Mouse (Mus musculus): ENCODE data around the gene Pfdn6.

The Pfdn6 gene

DNA sequence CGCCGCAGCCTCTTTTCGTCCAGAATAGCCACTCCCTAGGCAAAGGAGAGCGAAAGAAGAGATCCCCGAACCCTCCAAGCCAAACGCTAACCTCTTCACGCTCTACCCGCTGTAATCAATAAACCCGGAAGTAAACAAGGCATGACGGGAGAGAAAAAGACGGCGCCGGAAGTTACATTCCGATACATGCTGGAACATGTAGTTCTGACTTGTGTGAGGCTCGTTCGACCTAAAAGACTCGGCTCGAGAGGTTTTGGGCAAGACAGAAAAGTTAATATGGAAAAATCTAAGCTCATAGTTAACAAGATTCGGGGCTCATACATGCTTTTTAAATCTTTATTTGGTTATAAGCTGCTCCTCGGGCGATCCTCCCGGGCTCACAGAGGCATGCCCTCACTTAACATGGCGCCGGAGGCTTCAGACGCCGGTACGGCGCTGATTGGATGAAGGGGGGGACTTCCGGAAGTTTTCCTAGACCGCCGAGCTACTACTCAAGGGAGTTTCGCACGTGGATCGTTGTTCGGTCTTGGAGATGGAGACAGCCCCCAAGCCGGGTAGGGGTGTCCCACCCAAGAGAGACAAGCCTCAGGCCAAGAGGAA lies at the start of gene Pfdn6, which contains the start of gene Wdr46:
Gene Pfdn6, minus strand, starts transcription at position 138 of the 600 bp plus-strand sequence.
Gene Wdr46, plus strand, starts transcription at position 455 of the 600 bp plus-strand sequence.
- peak; percentile 86 to 90 for DNase-seq

DNA sequence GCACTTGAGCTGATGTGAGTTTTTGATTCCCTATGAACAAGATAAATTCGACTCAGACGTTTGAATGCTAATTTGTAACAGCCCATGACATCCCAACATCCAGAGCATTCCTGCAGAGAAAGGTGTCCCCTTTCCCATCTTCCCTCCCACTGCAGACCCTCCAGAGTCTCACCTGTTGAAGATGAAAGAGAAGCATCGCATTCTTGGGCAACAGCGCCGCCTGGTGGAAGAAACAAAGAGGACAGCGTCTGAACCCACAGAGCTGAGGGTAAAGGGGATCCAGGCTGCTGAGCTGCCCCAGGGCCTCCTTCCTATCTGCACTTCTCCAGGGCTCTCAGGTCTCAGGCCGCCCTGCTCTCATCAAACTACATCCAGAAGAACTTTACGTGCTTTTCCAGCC lies 42.0 kb upstream of the Pfdn6 start:
- DNase-seq, result peak; percentile 36 to 68

DNA sequence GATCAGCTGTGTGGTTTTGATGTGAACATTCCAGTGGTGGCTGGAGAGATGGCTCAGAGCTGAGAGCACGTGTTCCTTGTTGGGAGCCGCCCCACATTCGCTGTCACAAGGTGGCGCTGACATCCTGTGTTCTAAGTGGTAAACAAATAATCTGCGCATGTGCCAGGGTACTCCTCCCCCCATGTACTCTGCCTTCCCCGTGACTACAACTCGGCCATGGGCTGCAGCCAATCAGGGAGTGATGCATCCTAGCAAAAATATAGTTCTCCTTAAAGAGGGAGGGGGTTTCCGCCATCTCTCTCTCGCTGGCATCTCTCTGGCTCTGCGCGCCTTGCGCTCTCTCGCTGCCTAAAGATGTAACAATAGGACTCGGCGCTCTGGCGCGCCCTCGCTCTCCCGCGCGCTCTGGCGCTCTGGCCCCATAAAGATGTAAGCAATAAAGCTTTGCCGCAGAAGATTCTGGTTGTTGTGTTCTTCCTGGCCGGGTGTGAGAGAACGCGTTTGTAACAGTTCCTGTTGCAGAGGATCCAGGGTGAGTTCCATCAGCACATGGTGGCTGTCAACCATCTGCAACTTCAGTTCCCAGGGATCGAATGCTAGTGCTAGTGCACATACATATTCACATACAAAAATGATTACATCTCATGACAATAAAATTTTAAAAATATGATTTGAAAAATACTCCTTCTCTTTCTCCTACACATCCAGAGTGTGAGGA lies 41.2 kb upstream of the Pfdn6 start:
- DNase-seq, result peak; percentile 89 to 92

DNA sequence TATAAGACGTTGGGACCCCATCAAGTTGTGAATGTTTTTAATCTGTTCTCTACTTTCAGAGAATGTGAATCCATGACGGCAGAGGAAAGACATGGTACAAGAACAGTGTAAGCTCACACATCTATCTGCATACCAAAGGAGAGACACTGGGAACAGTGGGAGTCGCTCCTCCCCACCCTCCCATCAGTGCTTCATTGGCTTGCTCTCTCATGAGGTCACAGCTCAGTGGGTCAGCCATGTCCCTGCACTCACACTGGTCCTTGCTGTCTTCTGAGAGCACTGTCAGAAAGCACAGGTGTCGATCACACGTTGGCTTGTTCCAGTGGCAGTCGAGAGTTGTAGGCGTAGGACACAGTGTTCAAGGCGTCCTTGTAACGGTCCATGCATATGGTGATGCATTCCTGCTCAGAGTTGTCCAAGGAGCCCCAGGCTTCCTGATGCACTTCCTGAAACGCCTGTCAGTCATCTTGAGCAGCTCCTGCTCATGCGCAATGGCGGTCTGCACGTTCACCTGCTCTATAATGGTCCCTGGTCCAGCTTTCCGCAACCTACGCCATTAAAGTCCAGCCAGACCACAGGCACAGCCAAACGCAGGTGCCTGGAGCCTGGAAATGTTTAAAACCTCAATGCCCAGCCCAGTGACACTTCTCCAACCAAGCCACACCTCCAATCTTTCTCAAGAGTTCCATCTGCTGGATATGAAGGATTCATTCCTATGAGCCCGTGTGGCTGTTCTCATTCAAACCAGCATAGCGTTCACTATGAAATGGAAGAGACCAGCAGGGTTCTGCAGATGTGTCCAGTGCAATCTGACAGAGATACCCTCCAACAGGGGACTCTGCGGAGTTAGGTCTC lies 40.3 kb upstream of the Pfdn6 start:
- no peak for DNase-seq

DNA sequence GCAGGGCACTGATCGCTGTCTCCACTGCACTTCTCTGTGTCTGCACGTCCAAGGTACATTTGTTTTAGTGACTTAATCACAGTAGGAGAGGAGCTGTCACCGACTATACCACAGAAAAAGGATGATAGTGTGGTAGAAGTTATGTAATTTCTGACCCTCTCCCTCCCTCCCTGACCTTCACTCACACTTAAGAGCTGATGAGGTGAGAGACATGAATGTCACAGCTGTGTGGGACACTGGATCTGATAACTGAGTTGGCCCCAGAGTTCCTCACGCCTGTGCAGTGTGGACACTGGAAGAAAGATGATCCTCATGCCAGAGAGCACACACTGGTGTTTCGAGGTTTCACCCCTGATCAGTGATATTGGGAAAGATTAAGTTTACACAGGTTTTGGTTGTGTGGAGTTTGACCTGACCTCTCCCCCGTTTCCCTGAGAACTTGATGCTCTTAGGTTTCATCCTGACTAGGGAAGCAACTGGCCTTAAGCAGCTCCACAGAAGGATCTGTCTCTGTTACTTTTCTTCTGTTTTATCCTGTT lies 39.4 kb upstream of the Pfdn6 start:
- DNase-seq, result peak in 1 of 2 experiments; percentile 32

DNA sequence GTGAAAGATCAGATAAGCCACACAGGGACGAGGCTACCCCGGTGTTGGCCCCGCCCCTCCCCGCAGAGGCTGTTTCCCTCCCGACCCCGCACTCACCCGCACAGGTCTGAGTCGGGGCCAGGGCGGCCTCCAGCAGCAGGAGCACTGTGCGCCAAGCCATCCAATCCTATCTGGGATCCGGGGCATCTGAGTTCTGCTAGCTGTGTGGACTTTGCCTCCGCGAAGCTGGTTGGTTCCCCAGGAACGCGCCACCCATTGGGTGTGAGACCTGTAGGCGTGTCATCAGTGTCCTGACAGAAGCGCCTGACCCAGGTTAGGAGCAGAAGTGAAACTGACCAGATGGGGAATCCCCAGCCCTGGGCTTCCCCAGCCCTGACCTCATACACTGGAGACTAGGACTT lies 38.5 kb upstream of the Pfdn6 start:
- DNase-seq, result peak; percentile 85 to 86

DNA sequence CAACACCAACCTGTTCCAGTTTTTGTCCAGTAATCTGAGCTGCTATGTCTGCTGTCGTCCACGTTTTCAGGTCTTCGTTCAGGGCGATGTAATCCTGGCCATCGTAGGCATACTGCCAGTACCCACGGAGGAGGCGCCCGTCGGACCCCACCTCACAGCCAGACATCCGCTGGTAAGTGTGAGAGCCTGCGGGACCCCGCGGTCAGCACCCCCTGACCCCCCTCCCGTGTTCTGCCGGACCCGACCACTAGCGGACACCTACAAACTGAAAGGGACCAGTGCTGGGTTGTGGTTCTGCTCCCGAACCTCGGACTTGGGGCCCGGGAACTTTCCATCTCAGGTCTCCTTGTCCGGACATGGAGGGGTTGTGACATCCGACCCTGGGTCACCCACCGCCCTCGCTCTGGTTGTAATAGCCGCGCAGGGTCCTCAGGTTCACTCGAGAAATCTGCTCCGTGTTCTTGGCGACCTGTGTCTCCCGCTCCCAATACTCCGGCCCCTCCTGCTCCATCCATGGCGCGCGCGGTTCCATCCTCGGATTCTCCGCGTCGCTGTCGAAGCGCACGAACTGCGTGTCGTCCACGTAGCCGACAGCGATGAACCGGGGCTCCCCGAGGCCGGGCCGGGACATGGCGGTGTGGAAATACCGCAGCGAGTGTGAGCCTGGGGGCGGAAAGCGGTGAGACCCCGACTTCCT lies 37.9 kb upstream of the Pfdn6 start:
- DNase-seq, result peak in 1 of 2 experiments; percentile 22

DNA sequence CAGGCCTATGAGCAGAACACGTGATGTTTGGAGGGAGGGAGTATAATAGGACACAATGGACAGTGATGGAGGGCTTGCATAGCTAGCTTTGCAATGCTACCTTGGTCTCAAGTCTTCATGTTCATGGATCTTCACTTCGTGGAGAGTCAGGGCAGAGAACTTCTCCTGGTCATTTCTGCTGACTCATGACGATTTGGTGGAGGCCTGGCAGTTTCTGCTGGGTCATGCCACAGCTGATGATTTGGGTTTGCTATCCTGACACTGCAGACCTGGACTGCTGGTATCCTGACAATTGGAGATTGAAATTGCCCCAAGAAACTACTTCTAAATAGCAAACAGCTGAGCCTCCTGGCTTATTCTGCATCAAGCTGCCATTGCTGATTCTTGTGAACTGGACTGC lies 33.4 kb upstream of the Pfdn6 start:
- no peak for DNase-seq

DNA sequence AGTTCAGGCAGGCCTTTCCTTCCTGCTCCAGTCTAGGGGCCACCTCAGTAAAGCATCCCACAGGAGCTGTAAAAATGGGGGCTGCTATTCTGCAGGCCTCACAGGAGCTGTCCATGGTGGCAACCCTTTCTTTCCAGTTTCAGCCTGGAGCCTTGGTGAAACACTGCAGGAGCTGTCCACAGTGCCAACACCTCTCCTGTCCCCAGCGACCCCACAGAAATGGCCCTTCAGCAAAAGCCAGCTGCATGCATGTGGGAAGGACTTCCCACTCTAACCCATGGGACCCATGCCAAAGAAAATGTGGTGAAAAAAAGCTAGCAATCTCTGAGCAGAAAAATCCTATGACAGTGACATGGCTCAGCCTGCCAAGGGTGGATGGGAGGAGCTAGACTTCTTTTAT lies 32.5 kb upstream of the Pfdn6 start:
- DNase-seq, result peak; percentile 46 to 62

DNA sequence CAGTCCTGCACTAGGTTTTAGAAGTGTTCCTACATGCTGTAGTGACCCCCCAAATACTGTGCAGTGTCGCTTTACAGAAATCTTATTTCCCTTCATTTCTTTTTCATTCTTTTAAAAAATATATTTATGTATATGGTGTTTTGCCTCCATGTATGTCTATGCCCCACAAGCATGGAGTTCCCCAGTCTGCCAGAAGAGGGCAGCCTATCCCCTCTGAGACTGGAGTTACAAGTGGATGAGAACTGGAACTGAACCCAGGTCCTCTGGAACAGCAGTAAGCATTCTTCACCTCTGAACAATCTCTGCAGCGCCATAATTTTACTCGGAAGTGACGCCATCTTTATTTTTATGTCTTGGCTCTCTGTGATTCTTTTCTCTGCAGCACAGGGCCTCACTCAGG lies 29.3 kb upstream of the Pfdn6 start:
- DNase-seq, result no peak

DNA sequence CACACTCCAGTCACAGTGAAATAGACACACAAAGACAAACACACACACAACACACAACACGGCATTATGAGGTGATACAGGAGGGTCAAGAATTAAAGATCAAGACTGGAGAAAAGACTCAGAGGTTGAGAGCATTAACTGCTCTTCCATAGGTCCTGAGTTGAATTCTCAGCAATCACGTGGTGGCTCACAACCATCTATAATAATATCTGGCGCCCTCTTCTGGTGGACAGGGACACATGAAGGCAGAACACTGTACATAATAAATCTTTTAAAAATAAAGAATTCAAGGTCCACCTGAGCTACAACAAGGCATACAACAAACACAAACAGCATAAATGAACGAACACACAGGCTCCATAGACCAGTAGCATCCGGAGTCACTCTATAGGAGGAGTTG lies 28.8 kb upstream of the Pfdn6 start:
- peak in 1 of 2 experiments; percentile 51 for DNase-seq

DNA sequence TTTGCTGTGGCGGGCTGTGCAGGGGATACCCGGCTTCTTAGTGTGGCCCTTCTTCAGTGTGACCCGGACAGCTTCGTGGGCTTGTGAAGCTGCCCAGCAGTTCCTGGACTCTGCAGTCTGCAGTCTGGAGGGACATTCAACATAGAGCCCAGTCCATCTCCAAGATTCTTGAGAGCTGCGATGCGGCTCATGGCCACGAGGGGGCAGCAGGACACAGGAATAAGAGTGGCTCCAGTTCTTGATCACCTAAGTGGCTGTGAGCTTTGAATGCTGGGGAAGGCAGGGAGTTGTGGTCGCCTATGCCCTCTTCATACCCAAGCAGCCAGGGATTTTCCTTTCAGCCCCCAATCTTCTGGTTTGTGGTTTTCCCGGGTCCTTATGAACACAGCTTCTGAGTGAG lies 28.3 kb upstream of the Pfdn6 start:
- DNase-seq, result peak; percentile 76 to 83

DNA sequence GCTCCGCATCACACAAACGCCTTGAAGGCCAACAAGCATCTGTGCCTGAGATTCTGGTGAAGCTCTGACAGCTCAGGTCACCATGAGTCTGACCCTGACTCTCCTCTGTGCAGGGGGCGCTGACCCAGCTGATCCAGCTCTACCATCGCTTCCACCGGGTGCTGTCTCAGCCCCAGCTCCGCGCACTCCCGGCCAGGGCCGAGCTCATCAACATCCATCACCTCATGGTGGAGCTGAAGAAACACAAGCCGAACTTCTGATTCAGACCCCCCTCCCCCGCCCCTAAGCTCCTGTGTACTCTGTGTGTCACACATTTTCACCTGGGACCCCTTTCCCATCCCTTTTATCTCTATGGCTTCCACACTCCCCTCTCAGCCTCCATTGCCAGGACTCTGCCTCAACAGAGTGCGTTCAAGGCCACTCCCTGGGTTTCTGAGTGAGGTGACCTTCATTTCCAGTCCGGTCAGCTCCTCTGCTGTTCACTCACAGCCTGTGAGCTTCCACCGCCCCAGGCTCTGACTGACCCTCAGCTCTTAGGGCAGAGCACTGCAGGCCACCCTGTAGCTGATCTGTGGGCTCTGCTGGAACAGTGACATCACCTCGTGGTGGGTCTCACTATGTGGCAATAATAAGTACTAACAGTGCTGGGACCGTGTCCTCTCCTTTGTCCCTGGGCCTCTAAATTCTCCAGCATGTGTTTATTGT lies 25.9 kb upstream of the Pfdn6 start:
- DNase-seq, result peak in 1 of 2 experiments; percentile 24

DNA sequence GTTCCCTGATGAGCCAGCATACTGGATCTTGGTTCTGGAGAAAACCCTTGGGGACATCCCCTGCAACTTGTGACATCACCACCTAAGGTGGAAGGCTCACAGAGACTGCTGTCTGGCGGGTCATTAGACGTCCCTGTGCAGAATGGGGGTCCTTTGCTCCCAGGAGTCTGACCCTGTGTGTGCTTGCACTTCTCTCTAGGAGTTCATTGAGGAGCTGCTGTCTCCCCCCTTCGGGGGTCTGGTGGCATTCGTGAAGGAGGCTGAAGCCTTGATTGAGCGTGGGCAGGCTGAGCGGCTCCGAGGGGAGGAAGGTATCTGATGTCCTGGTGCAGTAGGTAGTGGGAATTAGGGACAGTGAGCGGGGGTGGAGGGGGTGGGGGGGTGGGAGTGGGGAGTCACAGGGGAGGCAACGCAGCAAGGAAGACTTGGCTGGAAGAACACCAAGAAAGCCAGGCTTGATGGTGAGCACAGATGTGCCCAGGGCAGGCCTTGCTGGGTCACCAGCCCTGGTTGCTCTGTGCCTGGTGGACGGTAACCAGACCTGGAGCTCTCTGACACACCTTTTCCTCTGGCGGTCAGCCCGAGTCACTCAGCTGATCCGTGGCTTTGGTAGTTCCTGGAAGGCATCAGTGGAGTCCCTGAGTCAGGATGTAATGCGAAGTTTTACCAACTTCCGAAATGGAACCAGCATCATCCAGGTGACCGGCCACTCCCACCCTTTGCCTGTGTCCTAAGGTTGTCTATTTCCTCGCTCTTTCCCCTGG lies 25.1 kb upstream of the Pfdn6 start:
- DNase-seq, result no peak

DNA sequence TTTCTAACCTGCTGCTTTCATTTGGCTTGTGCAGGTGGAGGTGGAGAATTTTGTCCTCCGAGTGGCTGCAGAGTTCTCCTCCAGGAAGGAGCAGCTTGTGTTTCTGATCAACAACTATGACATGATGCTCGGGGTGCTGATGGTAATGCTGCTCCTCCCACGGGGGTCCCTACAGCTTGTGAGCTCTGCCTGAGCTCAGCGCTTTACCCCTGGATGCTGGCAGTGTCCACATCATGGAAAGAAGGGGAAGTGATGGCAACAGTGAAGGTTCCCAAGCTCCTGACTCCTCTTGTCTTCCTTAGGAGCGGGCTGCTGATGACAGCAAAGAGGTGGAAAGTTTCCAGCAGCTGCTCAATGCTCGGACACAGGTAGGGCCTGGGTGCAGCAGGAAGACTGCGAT lies 22.7 kb upstream of the Pfdn6 start:
- no peak for DNase-seq

DNA sequence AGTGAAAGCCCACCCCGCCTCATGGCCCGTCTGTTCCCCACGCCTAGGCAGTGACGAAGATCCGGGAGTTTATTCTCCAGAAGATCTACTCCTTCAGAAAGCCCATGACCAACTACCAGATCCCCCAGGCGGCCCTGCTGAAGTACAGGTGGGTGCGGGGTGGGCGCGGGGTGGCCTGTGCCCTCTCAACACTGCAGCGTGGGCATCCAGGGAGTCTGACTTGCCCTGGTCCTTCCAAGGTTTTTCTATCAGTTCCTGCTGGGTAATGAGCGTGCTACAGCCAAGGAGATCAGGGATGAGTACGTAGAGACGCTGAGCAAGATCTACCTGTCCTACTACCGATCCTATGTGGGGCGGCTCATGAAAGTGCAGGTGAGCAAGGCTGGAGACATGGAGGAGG lies 19.8 kb upstream of the Pfdn6 start:
- DNase-seq, result no peak

DNA sequence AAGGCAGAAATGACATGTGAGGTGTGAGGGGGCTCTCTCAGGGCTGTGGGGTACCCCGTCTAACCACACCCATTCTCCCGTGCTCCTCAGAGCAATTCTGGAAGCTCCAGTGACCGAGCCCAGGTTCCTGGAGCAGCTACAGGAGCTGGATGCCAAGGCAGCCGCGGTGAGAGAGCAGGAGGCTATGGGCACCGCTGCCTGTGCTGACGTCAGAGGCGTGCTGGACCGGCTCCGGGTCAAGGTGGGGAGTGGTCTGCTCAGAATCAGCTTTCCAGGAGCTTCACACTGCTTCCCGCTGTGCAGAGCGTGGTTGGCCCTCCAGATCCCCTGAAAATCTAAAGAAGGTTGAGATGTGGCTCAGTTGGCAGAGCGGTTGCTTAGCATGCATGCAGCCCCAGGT lies 19.0 kb upstream of the Pfdn6 start:
- DNase-seq, result peak in 1 of 2 experiments; percentile 34

DNA sequence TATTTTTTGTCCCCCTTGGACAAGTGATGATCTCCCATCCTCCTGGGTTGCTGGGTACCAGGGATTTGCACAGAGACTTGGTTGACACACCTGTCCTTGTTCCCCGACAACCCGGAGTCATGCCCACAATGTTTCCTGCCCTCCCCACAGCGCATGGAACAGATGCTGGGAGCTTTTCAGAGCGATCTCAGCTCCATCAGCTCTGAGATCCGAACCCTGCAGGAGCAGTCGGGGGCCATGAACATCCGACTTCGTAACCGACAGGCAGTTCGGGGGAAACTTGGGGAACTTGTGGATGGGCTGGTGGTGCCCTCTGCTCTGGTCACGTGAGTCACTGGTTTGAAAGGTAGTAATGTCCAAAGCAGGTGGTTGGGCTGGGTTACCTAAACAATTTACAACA lies 18.3 kb upstream of the Pfdn6 start:
- DNase-seq, result peak in 1 of 2 experiments; percentile 20

DNA sequence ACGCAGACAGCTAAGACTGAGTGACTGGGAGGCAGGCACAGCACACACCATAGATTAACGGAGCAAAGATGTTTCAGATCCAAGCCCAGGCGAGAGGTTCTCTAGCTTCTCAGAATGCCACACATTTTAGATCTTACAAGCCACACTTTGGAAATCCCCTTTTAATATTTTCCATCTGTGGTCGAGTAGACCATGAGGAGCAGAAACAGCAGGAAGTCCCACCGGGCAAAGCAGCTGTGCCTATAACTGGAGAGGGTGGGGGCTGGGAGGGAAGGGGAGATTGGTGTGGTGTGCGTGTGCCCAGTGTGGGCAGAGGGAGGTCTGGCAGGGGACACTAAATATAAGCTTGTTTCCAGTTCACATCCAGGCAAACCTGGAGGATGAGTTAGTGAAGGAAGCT lies 17.4 kb upstream of the Pfdn6 start:
- DNase-seq, result no peak

DNA sequence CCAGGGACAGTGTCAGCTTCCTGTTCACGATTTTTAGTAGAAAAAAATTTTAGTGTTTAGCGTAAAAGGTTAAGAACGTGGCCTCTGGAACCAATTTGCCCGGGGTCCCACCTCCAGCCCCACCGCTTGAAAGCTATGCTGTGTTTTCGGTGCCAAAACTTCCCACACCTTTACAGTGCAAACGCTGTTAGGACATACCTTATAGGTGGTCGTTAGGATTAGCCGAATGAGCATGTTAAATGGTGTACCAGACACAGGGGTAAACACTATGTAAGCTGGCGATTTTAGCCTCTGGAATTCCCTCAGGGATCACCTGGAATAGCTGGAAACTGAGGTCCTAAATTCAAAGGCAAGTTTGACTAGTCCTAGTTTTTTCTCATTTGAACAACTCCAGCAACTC lies 16.2 kb upstream of the Pfdn6 start:
- DNase-seq, result no peak

DNA sequence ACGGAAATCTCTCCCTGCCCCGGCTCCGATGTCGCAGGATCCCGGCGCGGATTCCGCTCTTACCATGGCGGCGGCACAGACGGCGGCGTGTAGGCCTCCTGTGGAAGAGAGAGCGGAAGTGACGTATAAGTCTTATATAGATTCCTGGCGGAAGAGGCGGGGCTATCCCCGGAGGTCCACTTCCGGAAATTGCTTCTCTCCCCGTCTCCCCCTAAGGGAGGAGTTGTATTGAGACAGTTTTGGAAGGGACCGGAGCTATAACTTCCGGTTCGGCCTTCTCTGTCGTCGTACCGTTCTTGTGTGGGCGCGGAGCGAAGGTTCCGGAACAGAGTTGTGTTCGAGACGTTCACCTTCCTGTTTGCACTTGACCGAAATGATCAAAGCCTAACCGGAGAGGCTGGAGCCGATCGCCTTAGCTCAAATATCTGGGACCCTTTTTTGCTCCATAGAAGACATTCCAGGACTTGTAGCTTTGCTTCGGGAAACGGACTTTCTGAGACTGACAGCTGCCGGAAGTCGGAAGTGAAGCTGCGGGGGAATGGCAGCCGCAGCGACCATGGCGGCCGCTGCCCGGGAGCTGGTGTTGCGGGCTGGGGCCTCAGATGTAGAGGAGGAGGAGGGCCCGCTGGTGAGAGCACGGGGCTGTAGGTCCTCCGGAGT lies 15.5 kb upstream of the Pfdn6 start, which contains the start of the genes Vps52 and Rps18:
Gene Vps52, plus strand, starts transcription at position 258 of the 660 bp plus-strand sequence.
Gene Rps18, minus strand, starts transcription at position 447 of the 660 bp plus-strand sequence.
- DNase-seq, result peak; percentile 96
